30 mouse cellular contexts compared by ENCODE assay signal in the genomic region with DNA sequence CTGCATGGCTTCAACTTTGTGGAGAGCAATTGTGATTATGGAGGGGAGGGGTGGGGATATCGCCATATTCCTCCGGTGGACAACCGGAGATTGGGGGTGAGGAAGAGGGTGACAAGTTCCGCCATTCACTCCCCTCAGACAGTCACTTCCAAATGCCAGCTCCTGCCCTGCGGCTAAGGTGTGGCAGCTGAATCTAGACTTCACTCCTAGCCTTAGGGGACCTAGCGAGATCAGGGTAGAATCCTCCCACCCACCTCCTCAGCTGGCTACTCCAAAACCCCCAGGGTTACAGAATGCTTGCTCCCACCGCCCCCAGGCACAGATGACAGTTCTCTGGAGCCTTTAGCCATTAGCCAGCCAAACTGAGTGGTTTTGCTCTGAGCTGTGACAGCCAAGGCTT. TPM values are rescaled to one million over a fixed set of nuclear protein-coding genes. Genes with fewer than 3 reads are reported as not detected.
DNase-seq lines count a peak whose midpoint lies in the region; ATAC-seq lines count a peak whose summit lies in the region.
"Had no signal": no experiment of that assay in that cellular context is flagged by ENCODE, and none has a peak within 500 bp of the region (broad histone marks: within the 10 kb centered on the region; RNA-seq: fewer than 3 reads in every experiment).

No protein-coding gene starts in this region.

- DNase-seq in heart, embryonic 10.5 days (ENCODE audit: low spot score): no peak
- DNase-seq in heart, adult 9 months (ENCODE audit: low spot score in 2 of 2): no peak
- peak; percentile 40 for DNase-seq in R1 (ENCODE audit: low read depth, low spot score)
- no peak for DNase-seq in thymus, postnatal 4 days
- no peak for DNase-seq in lung, adult 18-20 months
- DNase-seq: adrenal gland, adult 8-10 months; cerebellum, adult 9-10 months; cerebellum, postnatal 36 days; heart, adult 2 months; heart, postnatal 14 days; kidney, adult 18-20 months; kidney, postnatal 25 days; right cerebral cortex, postnatal 14 days had no signal

- no peak for ATAC-seq in midbrain, embryonic 12.5 days (ENCODE audit: low FRiP score, low read depth)
- no peak for ATAC-seq in midbrain, embryonic 13.5 days

- H3K27me3 ChIP-seq in heart, embryonic 10.5 days (ENCODE audit: insufficient read depth, poor library complexity, severe bottlenecking): peaks cover 52% of the 10 kb centered on the region
- H3K27me3 ChIP-seq in midbrain, embryonic 12.5 days: 0 out of 2 replicates have a peak, but pooled peaks cover 2% of the 10 kb centered on the region
- no peaks in the 10 kb centered on the region for H3K27me3 ChIP-seq in midbrain, embryonic 13.5 days
- H3K27me3 ChIP-seq: hindbrain, embryonic 15.5 days had no signal

- no peak overlapping the region for H3K4me2 ChIP-seq in midbrain, embryonic 12.5 days (replicated peaks)
- H3K4me2 ChIP-seq in midbrain, embryonic 13.5 days (replicated peaks): no peak overlapping the region
- H3K4me2 ChIP-seq: embryonic facial prominence, embryonic 12.5 days; limb, embryonic 12.5 days; liver, embryonic 15.5 days; lung, embryonic 15.5 days; midbrain, embryonic 11.5 days had no signal

- H3K4me3 ChIP-seq in heart, embryonic 10.5 days: no peak overlapping the region
- H3K4me3 ChIP-seq in midbrain, embryonic 12.5 days: no peak overlapping the region
- H3K4me3 ChIP-seq in midbrain, embryonic 13.5 days (replicated peaks): no peak overlapping the region
- H3K4me3 ChIP-seq: embryonic facial prominence, embryonic 12.5 days; heart, adult 2 months; hindbrain, embryonic 15.5 days; kidney, embryonic 15.5 days; limb, embryonic 12.5 days; liver, embryonic 15.5 days; lung, embryonic 15.5 days had no signal

- 51% methylated on average over 7 of the region's 7 CpGs for WGBS in heart, embryonic 10.5 days
- 66% methylated on average over 7 of the region's 7 CpGs for WGBS in midbrain, embryonic 12.5 days
- WGBS in midbrain, embryonic 13.5 days: 67% methylated on average over 7 of the region's 7 CpGs

- no peaks in the 10 kb centered on the region for H3K36me3 ChIP-seq in heart, embryonic 10.5 days
- no peaks in the 10 kb centered on the region for H3K36me3 ChIP-seq in midbrain, embryonic 12.5 days
- H3K36me3 ChIP-seq in midbrain, embryonic 13.5 days: peaks cover 23% of the 10 kb centered on the region
- H3K36me3 ChIP-seq: embryonic facial prominence, embryonic 12.5 days; kidney, embryonic 15.5 days; limb, embryonic 12.5 days; liver, embryonic 15.5 days; lung, embryonic 15.5 days had no signal

- peaks cover 30% of the 10 kb centered on the region for H3K4me1 ChIP-seq in heart, embryonic 10.5 days
- H3K4me1 ChIP-seq in midbrain, embryonic 12.5 days: peaks cover 30% of the 10 kb centered on the region
- H3K4me1 ChIP-seq in midbrain, embryonic 13.5 days (replicated peaks): peaks cover 54% of the 10 kb centered on the region

- H3K9me3 ChIP-seq in heart, embryonic 10.5 days: no peaks in the 10 kb centered on the region
- H3K9me3 ChIP-seq in midbrain, embryonic 12.5 days: no peaks in the 10 kb centered on the region
- no peaks in the 10 kb centered on the region for H3K9me3 ChIP-seq in midbrain, embryonic 13.5 days
- H3K9me3 ChIP-seq: embryonic facial prominence, embryonic 12.5 days; hindbrain, embryonic 15.5 days; kidney, embryonic 15.5 days; limb, embryonic 12.5 days; liver, embryonic 15.5 days; lung, embryonic 15.5 days had no signal

- H3K27ac ChIP-seq in heart, embryonic 10.5 days: 0 out of 2 replicates have a peak overlapping the region, but pooled peaks have one; percentile 10
- H3K27ac ChIP-seq in midbrain, embryonic 12.5 days (replicated peaks): no peak overlapping the region
- H3K27ac ChIP-seq in midbrain, embryonic 13.5 days: no peak overlapping the region
- H3K27ac ChIP-seq: embryonic facial prominence, embryonic 12.5 days; heart, adult 2 months; hindbrain, embryonic 15.5 days; kidney, embryonic 15.5 days; limb, embryonic 12.5 days; liver, embryonic 15.5 days; lung, embryonic 15.5 days had no signal

- H3K9ac ChIP-seq in midbrain, embryonic 12.5 days (replicated peaks): peak overlapping the region; percentile 11; the same call in 1 of the 2 replicates
- H3K9ac ChIP-seq in midbrain, embryonic 13.5 days (replicated peaks): no peak overlapping the region
- H3K9ac ChIP-seq: embryonic facial prominence, embryonic 12.5 days; hindbrain, embryonic 15.5 days; kidney, embryonic 15.5 days; limb, embryonic 12.5 days; liver, embryonic 15.5 days; lung, embryonic 15.5 days had no signal

RNA-seq across cellular contexts. Expression of gene Asic1, which starts 8.8 kb away (rescaled TPM):
- polyA plus RNA-seq in heart, embryonic 10.5 days (2016; fragmentation: Nextera tagmentation; extraction: Ambion mirVana): 3.2 and 5.2 TPM in 2 replicates
- polyA plus RNA-seq in midbrain, embryonic 12.5 days (2016; fragmentation: Nextera tagmentation; extraction: Ambion mirVana): 36.0 and 43.7 TPM in 2 replicates
- 48.0 and 54.5 TPM in 2 replicates for polyA plus RNA-seq in midbrain, embryonic 13.5 days (2015; fragmentation: Nextera tagmentation; extraction: Ambion mirVana)

RNA-seq across cellular contexts. Expression of gene Smarcd1, which starts 22.9 kb away (rescaled TPM):
- 31.1 and 45.5 TPM in 2 replicates for polyA plus RNA-seq in heart, embryonic 10.5 days (2016; fragmentation: Nextera tagmentation; extraction: Ambion mirVana)
- 141 and 157 TPM in 2 replicates for polyA plus RNA-seq in midbrain, embryonic 12.5 days (2016; fragmentation: Nextera tagmentation; extraction: Ambion mirVana)
- polyA plus RNA-seq in midbrain, embryonic 13.5 days (2015; fragmentation: Nextera tagmentation; extraction: Ambion mirVana): 137 and 145 TPM in 2 replicates

RNA-seq across cellular contexts. Expression of gene Gm17349, which starts 26.3 kb away (rescaled TPM):
- not detected in 2 replicates for polyA plus RNA-seq in heart, embryonic 10.5 days (2016; fragmentation: Nextera tagmentation; extraction: Ambion mirVana)
- polyA plus RNA-seq in midbrain, embryonic 12.5 days (2016; fragmentation: Nextera tagmentation; extraction: Ambion mirVana): not detected in 2 replicates
- not detected in 2 replicates for polyA plus RNA-seq in midbrain, embryonic 13.5 days (2015; fragmentation: Nextera tagmentation; extraction: Ambion mirVana)
- polyA plus RNA-seq: C2C12; embryonic facial prominence, embryonic 12.5 days; forebrain, embryonic 14.5 days; heart, adult 2 months; heart, embryonic 14.5 days; hindbrain, embryonic 15.5 days; intestine, embryonic 14.5 days; kidney, embryonic 15.5 days; limb, embryonic 12.5 days; liver, embryonic 15.5 days; lung, embryonic 15.5 days; midbrain, embryonic 11.5 days; neural tube, embryonic 14.5 days; stomach, embryonic 14.5 days; testis, adult 2 months; thymus, postnatal 0 days had no signal

RNA-seq across cellular contexts. Expression of gene Racgap1, which starts 27.6 kb away (rescaled TPM):
- 138 TPM in 2 replicates for polyA plus RNA-seq in heart, embryonic 10.5 days (2016; fragmentation: Nextera tagmentation; extraction: Ambion mirVana)
- polyA plus RNA-seq in midbrain, embryonic 12.5 days (2016; fragmentation: Nextera tagmentation; extraction: Ambion mirVana): 223 TPM in 2 replicates
- 118 and 125 TPM in 2 replicates for polyA plus RNA-seq in midbrain, embryonic 13.5 days (2015; fragmentation: Nextera tagmentation; extraction: Ambion mirVana)

RNA-seq across cellular contexts. Expression of gene Gpd1, which starts 38.3 kb away (rescaled TPM):
- polyA plus RNA-seq in heart, embryonic 10.5 days (2016; fragmentation: Nextera tagmentation; extraction: Ambion mirVana): 0.74 and 0.87 TPM in 2 replicates
- 0.75 and 0.96 TPM in 2 replicates for polyA plus RNA-seq in midbrain, embryonic 12.5 days (2016; fragmentation: Nextera tagmentation; extraction: Ambion mirVana)
- polyA plus RNA-seq in midbrain, embryonic 13.5 days (2015; fragmentation: Nextera tagmentation; extraction: Ambion mirVana): 1.3 and 1.6 TPM in 2 replicates
